Mouse (Mus musculus): ENCODE results near the gene Gart.

GRCm38 (mm10) chr16:91593262-91593661 is 53.5 kb downstream of the Gart start:
- TF ChIP-seq CEBPB (IDR thresholded peaks at IDR 0.05; ENCODE audit: insufficient read depth, poor library complexity, severe bottlenecking), result no peak
- TF ChIP-seq E2F4 (IDR thresholded peaks at IDR 0.05; ENCODE audit: insufficient read depth), result no peak
- no peak for TF ChIP-seq MYOD1 (IDR thresholded peaks at IDR 0.05; ENCODE audit: control insufficient read depth in 1 of 3, insufficient read length in 2 of 3, low read depth in 2 of 3)
- no peak for TF ChIP-seq MAX (IDR thresholded peaks at IDR 0.05; ENCODE audit: low read depth)
- no peak for TF ChIP-seq POLR2A (IDR thresholded peaks at IDR 0.05; ENCODE audit: insufficient read length, low read depth)

All from myocyte (in vitro differentiated cells).